Mouse (Mus musculus) ES-Bruce4 (cell line): ENCODE measurements around the gene Intu. TPM values are rescaled to one million over a fixed set of nuclear protein-coding genes. Genes with fewer than 3 reads are reported as not detected.

Experiments used
- H3K27ac ChIP-seq: 2 replicates; pipeline ENCODE4 v1.5.1; 2012; ENCODE audit warnings: low read length, inconsistent platforms; ENCODE audit not compliant: insufficient read depth
- H3K27me3 ChIP-seq: 2 replicates; pipeline ENCODE4 v1.6.1; 2012; ENCODE audit warnings: mild to moderate bottlenecking, low read length, inconsistent platforms; ENCODE audit not compliant: control insufficient read depth, poor library complexity, insufficient read depth, severe bottlenecking
- H3K36me3 ChIP-seq: 2 replicates; pipeline ENCODE4 v1.6.1; 2012; ENCODE audit warnings: inconsistent platforms, mild to moderate bottlenecking, low read length, moderate library complexity; ENCODE audit not compliant: control insufficient read depth, poor library complexity, insufficient read depth, severe bottlenecking
- H3K4me1 ChIP-seq: one replicate; pipeline ENCODE4 v1.8.1; 2011; ENCODE audit warnings: low read length; ENCODE audit not compliant: control insufficient read depth, insufficient read depth
- H3K4me3 ChIP-seq: 2 replicates; pipeline ENCODE4 v1.5.1; 2011; ENCODE audit warnings: low read depth, mild to moderate bottlenecking, low read length
- H3K9ac ChIP-seq: 2 replicates; pipeline ENCODE4 v1.6.1; 2012; ENCODE audit warnings: low read depth, mild to moderate bottlenecking, inconsistent platforms; ENCODE audit not compliant: poor library complexity, severe bottlenecking
- H3K9me3 ChIP-seq: replicated peaks from 2 replicates; pipeline ENCODE4 v1.6.1; 2012; ENCODE audit warnings: mild to moderate bottlenecking, low read length, inconsistent platforms; ENCODE audit not compliant: control insufficient read depth, poor library complexity, insufficient read depth, severe bottlenecking
- CTCF ChIP-seq: IDR thresholded peaks from one replicate; pipeline ENCODE4 v1.8.1; 2011; ENCODE audit warnings: low read depth, low read length
- EP300 ChIP-seq: IDR thresholded peaks from 2 replicates; pipeline ENCODE4 v1.6.1; 2011; ENCODE audit warnings: low read depth, low read length; ENCODE audit not compliant: insufficient read depth
- POLR2A ChIP-seq: IDR thresholded peaks from one replicate; pipeline ENCODE4 v1.8.1; 2011; ENCODE audit warnings: low read length; ENCODE audit not compliant: insufficient read depth
- polyA plus RNA-seq: library from polyadenylated mRNA; stranded (reverse); fragments of >200 nt; gene quantifications from 2 replicates; pipeline ENCODE4 v1.2.4, GENCODE M21; 2011; ENCODE audit warnings: low read depth; ENCODE audit not compliant: missing spikeins, insufficient read depth, insufficient read length

The Intu gene
- polyA plus RNA-seq, 1 experiment, result 7.1 TPM

- TF ChIP-seq POLR2A (no peak), CTCF (no peak), EP300 (no peak)
- Histone ChIP-seq H3K36me3 (no peaks in the 10 kb centered on the region), H3K9me3 (no peaks in the 10 kb centered on the region), H3K4me3 (no peak overlapping the region), H3K27me3 (no peaks in the 10 kb centered on the region; the same call in 1 of the 2 replicates), H3K9ac (no peak overlapping the region), H3K4me1 (no peaks in the 10 kb centered on the region), H3K27ac (no peak overlapping the region)
These were observed 185.0 kb downstream of the Intu start for GRCm38 (mm10) chr3:40716056-40716455.

- no peaks in the 10 kb centered on the region; the same call in 1 of the 2 replicates for H3K27me3 ChIP-seq
These were observed 187.9 kb downstream of the Intu start for GRCm38 (mm10) chr3:40719022-40719421.

GRCm38 (mm10) chr3:40738381-40738912, 207.4 kb downstream of the Intu start:
- Histone ChIP-seq H3K27ac (no peak overlapping the region), H3K36me3 (no peaks in the 10 kb centered on the region), H3K9ac (no peak overlapping the region), H3K27me3 (peaks cover 1% of the 10 kb centered on the region), H3K4me3 (no peak overlapping the region), H3K4me1 (no peaks in the 10 kb centered on the region), H3K9me3 (no peaks in the 10 kb centered on the region)
- TF ChIP-seq CTCF (no peak), POLR2A (no peak), EP300 (no peak)

More at GRCm38 (mm10) chr3:40719022-40719421, 187.9 kb downstream of the Intu start:
- Histone ChIP-seq H3K27ac (no peak overlapping the region), H3K36me3 (no peaks in the 10 kb centered on the region), H3K9me3 (no peaks in the 10 kb centered on the region), H3K9ac (no peak overlapping the region), H3K4me1 (no peaks in the 10 kb centered on the region), H3K4me3 (no peak overlapping the region)
- TF ChIP-seq POLR2A, result no peak
- TF ChIP-seq EP300, result no peak
- no peak for TF ChIP-seq CTCF

GRCm38 (mm10) chr3:40744024-40744835, 213.1 kb downstream of the Intu start, which contains the start of gene Hspa4l:
Gene Hspa4l, plus strand, starts transcription at chr3:40744495.
- no peak for TF ChIP-seq EP300
- TF ChIP-seq CTCF, result no peak
- no peak for TF ChIP-seq POLR2A
- H3K4me3 ChIP-seq, result peak within 1 kb of the TSS; percentile 72
- no peak within 1 kb of the TSS for H3K27ac ChIP-seq
- H3K36me3 ChIP-seq, result no peaks in the 10 kb centered on the region
- no peaks in the 10 kb centered on the region for H3K4me1 ChIP-seq
- no peaks in the 10 kb centered on the region; the same call in 1 of the 2 replicates for H3K27me3 ChIP-seq
- peak within 1 kb of the TSS; percentile 49 for H3K9ac ChIP-seq
- no peaks in the 10 kb centered on the region for H3K9me3 ChIP-seq

- H3K9ac ChIP-seq, result peak overlapping the region; percentile 49
These were observed 214.0 kb downstream of the Intu start for GRCm38 (mm10) chr3:40744836-40745660.

More at GRCm38 (mm10) chr3:40744836-40745660, 214.0 kb downstream of the Intu start:
- Histone ChIP-seq H3K27me3 (no peaks in the 10 kb centered on the region; the same call in 1 of the 2 replicates), H3K9me3 (no peaks in the 10 kb centered on the region), H3K27ac (no peak overlapping the region), H3K36me3 (no peaks in the 10 kb centered on the region), H3K4me3 (peak overlapping the region; percentile 72), H3K4me1 (no peaks in the 10 kb centered on the region)
- TF ChIP-seq POLR2A, result no peak
- no peak for TF ChIP-seq CTCF
- no peak for TF ChIP-seq EP300
